Mouse (Mus musculus) C2C12 (cell line): ENCODE results near the gene Fbxo48. TPM values are rescaled to one million over a fixed set of nuclear protein-coding genes. Genes with fewer than 3 reads are reported as not detected.
A peak's percentile ranks its signal among the peaks of the same experiment; 100 is the strongest.

ENCODE experiments used
- H3K27me3 ChIP-seq: one replicate; pipeline ENCODE4 v1.6.1; 2011; ENCODE audit not compliant: control insufficient read depth, insufficient read depth, insufficient read length
- H3K36me3 ChIP-seq: one replicate; pipeline ENCODE4 v1.6.1; 2011; ENCODE audit not compliant: control insufficient read depth, insufficient read depth
- H3K4me3 ChIP-seq: one replicate; pipeline ENCODE4 v1.5.1; 2011; ENCODE audit warnings: mild to moderate bottlenecking, control low read depth; ENCODE audit not compliant: poor library complexity, insufficient read depth, severe bottlenecking
- H3K79me2 ChIP-seq: one replicate; pipeline ENCODE4 v1.6.1; 2011; ENCODE audit not compliant: control insufficient read depth, insufficient read depth
- H3K79me3 ChIP-seq: one replicate; pipeline ENCODE4 v1.6.1; 2011; ENCODE audit warnings: low read depth, control low read depth
- H3ac ChIP-seq: one replicate; pipeline ENCODE3; 2011; ENCODE audit warnings: low read depth; ENCODE audit not compliant: control insufficient read depth, insufficient read length
- CEBPB ChIP-seq: IDR thresholded peaks from one replicate; pipeline ENCODE4 v1.6.1; 2011; ENCODE audit warnings: low read depth, mild to moderate bottlenecking, control low read depth, moderate library complexity
- CTCF ChIP-seq: IDR thresholded peaks from one replicate; pipeline ENCODE4 v1.5.1; 2011; ENCODE audit not compliant: control insufficient read depth, insufficient read depth, insufficient read length
- FOSL1 ChIP-seq: IDR thresholded peaks from one replicate; pipeline ENCODE4 v1.8.0; 2011; ENCODE audit warnings: mild to moderate bottlenecking, low read length; ENCODE audit not compliant: poor library complexity, insufficient read depth, severe bottlenecking
- MAX ChIP-seq: IDR thresholded peaks from one replicate; pipeline ENCODE4 v1.6.1; 2011; ENCODE audit warnings: mild to moderate bottlenecking, control low read depth
- MYOD1 ChIP-seq: IDR thresholded peaks from one replicate; pipeline ENCODE4 v1.6.1; 2011; ENCODE audit warnings: low read depth; ENCODE audit not compliant: control insufficient read depth, insufficient read length
- MYOG ChIP-seq: IDR thresholded peaks from one replicate; pipeline ENCODE4 v1.6.1; 2011; ENCODE audit not compliant: control insufficient read depth, insufficient read length; ENCODE audit errors: extremely low read depth
- USF1 ChIP-seq: IDR thresholded peaks from one replicate; pipeline ENCODE4 v1.6.1; 2011; ENCODE audit warnings: low read depth, mild to moderate bottlenecking, control low read depth, moderate library complexity
- long read RNA-seq, 2 experiments: library from polyadenylated mRNA; unstranded; transcript quantifications; one replicate each; pipeline ENCODE4 v2.0.0; 2019 to 2020
- polyA plus RNA-seq: library from polyadenylated mRNA; unstranded; fragments of >200 nt; fragmentation: generic; extraction: Trizol; gene quantifications from one replicate; pipeline ENCODE4 v1.2.1, GENCODE M21; 2012; ENCODE audit warnings: missing spikeins

Fbxo48 gene
- 0.69 TPM for polyA plus RNA-seq
- long read RNA-seq, experiment 1, result 0 reads
- long read RNA-seq, experiment 2, partial matches to known transcripts, result 0 of 2 reads
- long read RNA-seq, experiment 2, other reads (novel, unspliced or antisense), result 0 of 2 reads

GRCm38 (mm10) chr11:16950976-16951760, at the start of gene Fbxo48:
Gene Fbxo48 (plus strand): TSS chr11:16951375.
- peak; percentile 77 for TF ChIP-seq MAX
- no peak for TF ChIP-seq MYOD1
- peak within 1 kb of the TSS; percentile 83 for H3ac ChIP-seq
- H3K4me3 ChIP-seq, result peak within 1 kb of the TSS; percentile 57
- no peaks in the 10 kb centered on the region for H3K79me3 ChIP-seq
- no peaks in the 10 kb centered on the region for H3K36me3 ChIP-seq
- peaks cover 6% of the 10 kb centered on the region for H3K79me2 ChIP-seq
- no peaks in the 10 kb centered on the region for H3K27me3 ChIP-seq

- TF ChIP-seq FOSL1 (no peak), USF1 (no peak), CTCF (no peak), MAX (no peak), MYOD1 (no peak), CEBPB (no peak), MYOG (no peak)
- no peaks in the 10 kb centered on the region for H3K79me2 ChIP-seq
These were observed 46.7 kb upstream of the Fbxo48 start for GRCm38 (mm10) chr11:16904302-16905011.

GRCm38 (mm10) chr11:16905012-16905332, 46.2 kb upstream of the Fbxo48 start:
- TF ChIP-seq MYOG, result no peak
- TF ChIP-seq CTCF, result no peak
- no peak for TF ChIP-seq USF1
- no peak for TF ChIP-seq MAX
- no peak for TF ChIP-seq FOSL1
- no peak for TF ChIP-seq CEBPB
- TF ChIP-seq MYOD1, result no peak
- Histone ChIP-seq H3K4me3 (no peak overlapping the region), H3ac (no peak overlapping the region), H3K36me3 (peaks cover 4% of the 10 kb centered on the region), H3K79me3 (no peaks in the 10 kb centered on the region), H3K79me2 (no peaks in the 10 kb centered on the region), H3K27me3 (no peaks in the 10 kb centered on the region)

More at GRCm38 (mm10) chr11:16904302-16905011, 46.7 kb upstream of the Fbxo48 start:
- no peaks in the 10 kb centered on the region for H3K27me3 ChIP-seq
- no peaks in the 10 kb centered on the region for H3K79me3 ChIP-seq
- H3K4me3 ChIP-seq, result no peak overlapping the region
- no peak overlapping the region for H3ac ChIP-seq
- peaks cover 4% of the 10 kb centered on the region for H3K36me3 ChIP-seq

GRCm38 (mm10) chr11:16906530-16906929, 44.6 kb upstream of the Fbxo48 start:
- peaks cover 4% of the 10 kb centered on the region for H3K36me3 ChIP-seq
- no peak overlapping the region for H3ac ChIP-seq
- TF ChIP-seq USF1, result no peak
- no peak for TF ChIP-seq CTCF
- no peak for TF ChIP-seq MYOG
- no peak for TF ChIP-seq CEBPB
- no peak for TF ChIP-seq MAX
- TF ChIP-seq MYOD1, result no peak
- TF ChIP-seq FOSL1, result no peak

GRCm38 (mm10) chr11:16907517-16908129, 43.6 kb upstream of the Fbxo48 start:
- TF ChIP-seq FOSL1 (no peak), MAX (no peak), CEBPB (no peak), MYOD1 (no peak), CTCF (no peak), USF1 (no peak), MYOG (no peak)
- Histone ChIP-seq H3ac (no peak overlapping the region), H3K79me3 (no peaks in the 10 kb centered on the region), H3K27me3 (no peaks in the 10 kb centered on the region), H3K79me2 (no peaks in the 10 kb centered on the region), H3K4me3 (no peak overlapping the region), H3K36me3 (peaks cover 4% of the 10 kb centered on the region)

More at GRCm38 (mm10) chr11:16906530-16906929, 44.6 kb upstream of the Fbxo48 start:
- Histone ChIP-seq H3K4me3 (no peak overlapping the region), H3K27me3 (no peaks in the 10 kb centered on the region), H3K79me3 (no peaks in the 10 kb centered on the region), H3K79me2 (no peaks in the 10 kb centered on the region)
